Mouse (Mus musculus): ENCODE measurements at regions not wholly inside any gene's neighbourhood (a gene's known extent, or its start where the extent isn't known, plus 50 kb on each side); places are given as distances from the start of the nearest gene placed in this dataset.
A peak's percentile ranks its signal among the peaks of the same experiment; 100 is the strongest.

DNA sequence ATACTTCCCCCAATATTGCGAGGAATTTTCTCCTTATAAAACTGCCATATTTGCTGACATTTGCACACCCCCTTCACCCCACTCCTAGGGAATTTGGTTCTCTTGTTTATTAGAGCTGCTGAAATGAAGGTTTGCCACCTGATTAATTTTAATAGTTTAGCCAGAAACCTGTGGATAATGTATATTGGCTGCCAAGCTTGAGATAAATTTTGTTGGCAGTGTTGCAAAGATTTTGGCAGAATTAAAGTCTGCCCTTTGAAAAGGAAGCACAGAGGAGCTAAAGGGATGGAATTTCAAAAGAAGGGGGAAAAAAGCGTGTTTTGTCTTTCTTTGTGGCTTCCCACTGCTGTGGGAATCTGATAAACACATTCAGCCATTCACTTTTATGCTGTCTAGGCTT lies 354.6 kb upstream of the Car10 start:
- no peak overlapping the region for H3K4me3 ChIP-seq
- 51% methylated on average over 2 of the region's 2 CpGs for WGBS

DNA sequence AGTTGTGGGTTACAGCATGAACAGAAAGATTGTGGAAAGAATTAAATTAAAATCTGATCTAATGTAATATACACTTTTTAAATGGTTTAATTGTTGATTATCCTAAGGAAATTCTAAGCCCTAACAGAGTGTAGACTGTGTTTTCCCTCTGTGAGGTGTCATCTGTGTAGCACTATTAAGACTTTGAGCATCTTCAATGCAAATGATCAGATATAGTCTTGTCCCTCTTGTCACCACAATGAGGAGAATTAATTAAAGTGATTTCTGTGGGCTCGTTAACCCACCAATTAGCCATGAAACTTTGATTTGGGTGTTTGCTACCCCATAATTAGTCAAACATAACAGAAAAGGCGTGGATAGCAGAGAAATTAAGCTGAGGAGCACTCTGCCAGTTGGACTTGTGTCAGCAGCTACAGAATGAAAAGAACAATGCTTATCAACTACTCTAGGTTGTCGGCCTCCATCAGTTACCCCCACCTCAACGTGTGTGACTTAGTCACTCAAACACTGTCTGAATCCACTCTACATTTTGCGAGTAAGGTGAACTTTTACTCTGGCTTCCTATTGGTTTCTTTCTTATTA lies 339.4 kb upstream of the Car10 start:
- H3K9me3 ChIP-seq (replicated peaks) = no peaks in the 10 kb centered on the region
- H3K27me3 ChIP-seq (ENCODE audit: low read depth, poor library complexity, severe bottlenecking) = no peaks in the 10 kb centered on the region
- no peaks in the 10 kb centered on the region for H3K4me1 ChIP-seq
- H3K4me3 ChIP-seq = no peak overlapping the region
- 83% methylated on average over 5 of the region's 5 CpGs for WGBS
- no peaks in the 10 kb centered on the region for H3K36me3 ChIP-seq
- no peak overlapping the region for H3K27ac ChIP-seq (replicated peaks)
- DNase-seq (ENCODE audit: low spot score) = no peak

More for the DNA sequence above, 354.6 kb upstream of the Car10 start:
- no peaks in the 10 kb centered on the region for H3K27me3 ChIP-seq (ENCODE audit: low read depth, poor library complexity, severe bottlenecking)
- no peak for DNase-seq (ENCODE audit: low spot score)
- no peaks in the 10 kb centered on the region for H3K9me3 ChIP-seq (replicated peaks)
- H3K4me1 ChIP-seq = peaks cover 5% of the 10 kb centered on the region
- no peaks in the 10 kb centered on the region for H3K36me3 ChIP-seq
- H3K27ac ChIP-seq (replicated peaks) = no peak overlapping the region

DNA sequence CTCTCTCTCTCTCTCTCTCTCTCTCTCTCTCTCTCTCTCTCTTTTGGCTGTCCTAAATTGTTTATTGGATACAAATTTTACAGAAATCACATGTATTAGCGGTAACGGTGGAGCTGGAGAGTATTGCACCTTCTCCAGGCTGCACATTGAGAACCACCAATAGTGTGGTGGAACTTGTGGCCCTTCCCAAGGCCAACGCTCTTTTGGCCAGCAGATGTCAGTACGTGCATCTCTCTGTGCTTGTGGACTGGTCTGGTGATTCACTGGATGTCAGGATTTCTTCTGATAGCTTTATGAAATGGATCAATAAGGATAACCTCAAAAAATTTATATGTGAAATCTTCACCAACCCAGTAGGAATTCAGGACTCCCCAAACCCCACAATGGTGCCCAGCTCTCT lies 327.9 kb upstream of the Car10 start:
- H3K27me3 ChIP-seq (ENCODE audit: low read depth, poor library complexity, severe bottlenecking) = no peaks in the 10 kb centered on the region

GRCm38 (mm10) chr11:92772916-92773569 lies 324.8 kb upstream of the Car10 start:
- Histone ChIP-seq H3K27ac (replicated peaks) (0 out of 2 replicates have a peak overlapping the region, but pooled peaks have one; percentile 13), H3K27me3 (ENCODE audit: low read depth, poor library complexity, severe bottlenecking) (no peaks in the 10 kb centered on the region), H3K36me3 (no peaks in the 10 kb centered on the region), H3K9me3 (replicated peaks) (no peaks in the 10 kb centered on the region), H3K4me1 (peaks cover 7% of the 10 kb centered on the region; the same call in 1 of the 2 replicates), H3K4me3 (no peak overlapping the region)
- DNase-seq (ENCODE audit: low spot score) = no peak
- 70% methylated on average over 9 of the region's 9 CpGs for WGBS

More for the DNA sequence above, 327.9 kb upstream of the Car10 start:
- Histone ChIP-seq H3K4me3 (no peak overlapping the region), H3K27ac (replicated peaks) (no peak overlapping the region), H3K36me3 (no peaks in the 10 kb centered on the region), H3K9me3 (replicated peaks) (no peaks in the 10 kb centered on the region), H3K4me1 (peaks cover 7% of the 10 kb centered on the region; the same call in 1 of the 2 replicates)
- WGBS = 81% methylated on average over 4 of the region's 4 CpGs
- DNase-seq (ENCODE audit: low spot score) = no peak

DNA sequence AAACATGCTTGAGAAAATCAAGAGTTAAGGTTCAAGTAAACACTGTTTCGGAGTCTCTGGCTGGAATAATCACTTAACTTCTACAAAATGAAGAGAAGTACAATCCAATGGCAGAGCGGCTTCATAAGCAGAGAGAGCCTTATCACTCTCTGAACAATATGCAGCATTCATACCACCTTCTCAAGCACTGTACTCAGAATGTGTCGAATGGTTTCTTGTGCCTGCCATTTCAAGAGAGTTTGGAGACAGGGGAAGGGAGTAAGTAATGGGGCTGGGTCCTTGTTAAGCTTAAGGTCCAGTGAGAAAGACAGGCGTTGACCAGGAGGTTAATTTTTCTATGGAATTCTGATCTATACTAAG lies 324.3 kb upstream of the Car10 start:
- no peak for DNase-seq (ENCODE audit: low spot score)
- WGBS = 77% methylated on average over 4 of the region's 4 CpGs
- Histone ChIP-seq H3K9me3 (replicated peaks) (no peaks in the 10 kb centered on the region), H3K4me3 (no peak overlapping the region), H3K27me3 (ENCODE audit: low read depth, poor library complexity, severe bottlenecking) (no peaks in the 10 kb centered on the region), H3K27ac (replicated peaks) (no peak overlapping the region), H3K36me3 (no peaks in the 10 kb centered on the region), H3K4me1 (peaks cover 7% of the 10 kb centered on the region; the same call in 1 of the 2 replicates)

GRCm38 (mm10) chr11:92774780-92775179 lies 323.0 kb upstream of the Car10 start:
- WGBS = 16% methylated on average over 3 of the region's 3 CpGs
- Histone ChIP-seq H3K9me3 (replicated peaks) (no peaks in the 10 kb centered on the region), H3K36me3 (no peaks in the 10 kb centered on the region), H3K4me1 (peaks cover 7% of the 10 kb centered on the region; the same call in 1 of the 2 replicates), H3K27ac (replicated peaks) (no peak overlapping the region), H3K27me3 (ENCODE audit: low read depth, poor library complexity, severe bottlenecking) (no peaks in the 10 kb centered on the region), H3K4me3 (no peak overlapping the region)
- DNase-seq (ENCODE audit: low spot score) = peak; percentile 22

GRCm38 (mm10) chr11:92799267-92799666 lies 298.6 kb upstream of the Car10 start:
- H3K27me3 ChIP-seq (ENCODE audit: low read depth, poor library complexity, severe bottlenecking) = no peaks in the 10 kb centered on the region
- DNase-seq (ENCODE audit: low spot score) = no peak
- 82% methylated on average over 4 of the region's 4 CpGs for WGBS
- H3K36me3 ChIP-seq = no peaks in the 10 kb centered on the region
- H3K9me3 ChIP-seq (replicated peaks) = no peaks in the 10 kb centered on the region; the same call in 1 of the 2 replicates
- peaks cover 2% of the 10 kb centered on the region; the same call in 1 of the 2 replicates for H3K4me1 ChIP-seq
- no peak overlapping the region for H3K27ac ChIP-seq (replicated peaks)
- no peak overlapping the region for H3K4me3 ChIP-seq
